Mouse (Mus musculus) retina, postnatal 7 days (tissue): ENCODE data around the gene Rps9.
"Not testable (repeated sequence)": the region's sequence is repeated elsewhere in the genome, so short reads cannot be mapped to it uniquely, and the experiment has no call there.

ENCODE experiments used
- DNase-seq: peaks from one replicate; pipeline ENCODE4 v3.0.0-alpha.2; 2012; ENCODE audit warnings: low read depth, low spot score

Gene Rps9

GRCm38 (mm10) chr7:3694949-3695305, 8.9 kb upstream of the Rps9 start:
- not testable (repeated sequence) for DNase-seq

GRCm38 (mm10) chr7:3698471-3698870, 5.3 kb upstream of the Rps9 start:
- DNase-seq: no peak

- no peak for DNase-seq
These were observed 480 bp upstream of the Rps9 start for GRCm38 (mm10) chr7:3703148-3703878.

- DNase-seq: no peak
These were observed 682 bp downstream of the Rps9 start for GRCm38 (mm10) chr7:3704475-3704874.

GRCm38 (mm10) chr7:3705461-3705860, 1.7 kb downstream of the Rps9 start:
- DNase-seq: not testable (repeated sequence)

- no peak for DNase-seq
These were observed 2.1 kb downstream of the Rps9 start for GRCm38 (mm10) chr7:3705911-3706310.

GRCm38 (mm10) chr7:3706343-3706934, 2.6 kb downstream of the Rps9 start:
- DNase-seq: no peak

- no peak for DNase-seq
These were observed 3.2 kb downstream of the Rps9 start for GRCm38 (mm10) chr7:3707027-3707426.

- no peak for DNase-seq
These were observed 4.0 kb downstream of the Rps9 start for GRCm38 (mm10) chr7:3707568-3708413.

GRCm38 (mm10) chr7:3708447-3708980, 4.7 kb downstream of the Rps9 start:
- DNase-seq: not testable (repeated sequence)

GRCm38 (mm10) chr7:3709000-3709399, 5.2 kb downstream of the Rps9 start:
- no peak for DNase-seq

- DNase-seq: no peak
These were observed 8.6 kb downstream of the Rps9 start for GRCm38 (mm10) chr7:3712264-3712942.

GRCm38 (mm10) chr7:3715249-3715648, 11.5 kb downstream of the Rps9 start:
- DNase-seq: no peak

GRCm38 (mm10) chr7:3720268-3720667, 16.5 kb downstream of the Rps9 start, which contains the start of gene Pirb:
TSS of gene Pirb (minus strand) at chr7:3720391.
- DNase-seq: not testable (repeated sequence)

- DNase-seq: not testable (repeated sequence)
These were observed 21.7 kb downstream of the Rps9 start for GRCm38 (mm10) chr7:3725459-3725858.

- DNase-seq: not testable (repeated sequence)
These were observed 28.9 kb downstream of the Rps9 start for GRCm38 (mm10) chr7:3732675-3733074.
